Mouse (Mus musculus): ENCODE measurements around the gene Krit1.

DNA sequence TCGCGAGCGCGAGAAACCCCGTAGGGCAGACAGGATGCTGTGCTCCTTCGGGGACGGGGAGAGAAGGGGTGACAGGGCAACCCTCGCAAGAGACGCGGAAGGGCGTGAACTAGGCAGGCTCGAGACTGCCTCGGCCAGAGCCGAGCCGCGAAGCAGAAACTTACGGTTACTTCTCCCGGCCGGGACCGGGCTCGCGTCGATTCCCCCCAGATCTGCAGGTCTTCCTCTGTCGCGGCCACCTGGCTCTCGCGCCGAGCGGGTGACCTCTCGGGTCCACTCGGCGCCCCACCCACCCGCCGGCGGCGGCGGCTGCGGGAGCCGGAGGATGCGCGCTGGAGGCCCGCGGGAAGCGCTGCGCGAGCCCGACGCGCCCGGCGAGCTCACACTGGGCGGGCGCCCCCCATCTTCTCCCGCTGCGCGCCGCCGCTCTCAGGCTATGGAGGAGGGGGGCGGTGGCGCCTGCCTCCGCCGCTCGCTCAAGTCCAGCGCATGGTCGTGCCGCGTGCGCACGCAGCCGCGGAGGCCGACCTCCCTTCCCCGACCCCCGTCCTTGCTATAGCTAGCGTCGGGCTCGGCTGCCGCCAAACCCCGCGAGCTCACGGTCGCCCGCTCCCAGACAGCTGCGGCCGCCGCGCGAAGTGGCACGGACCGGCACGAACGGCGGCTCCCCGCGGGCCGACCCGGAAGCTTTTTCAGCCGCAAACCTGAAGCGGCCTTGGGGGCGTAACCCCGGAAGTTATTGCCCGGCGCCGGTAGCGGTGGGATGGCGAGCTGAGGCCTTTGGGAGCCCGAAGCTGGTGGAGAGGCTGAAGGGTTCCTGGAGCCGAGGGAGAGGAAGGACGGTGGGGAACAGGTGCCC is at the start of gene Krit1, which contains the start of gene Ankib1:
- no peak for TF ChIP-seq CTCF (IDR thresholded peaks at IDR 0.05; ENCODE audit: insufficient read depth, low read depth, low read length)
- peak; percentile 82 for TF ChIP-seq POLR2A (IDR thresholded peaks at IDR 0.05; ENCODE audit: insufficient read depth, low read depth, low read length)

All from olfactory bulb, adult 2 months (tissue).